Mouse (Mus musculus) lung, postnatal 25 days (tissue): ENCODE results near the gene Defa32.
"Not testable (repeated sequence)": the region's sequence is repeated elsewhere in the genome, so short reads cannot be mapped to it uniquely, and the experiment has no call there.

Experiments used
- DNase-seq: peaks from one replicate; pipeline ENCODE4 v3.0.0; 2022; ENCODE audit warnings: low spot score

Gene Defa32

GRCm38 (mm10) chr8:21528732-21529131 is at the start of gene Defa32:
Gene Defa32, plus strand, starts transcription at chr8:21529032.
- not testable (repeated sequence) for DNase-seq

DNA sequence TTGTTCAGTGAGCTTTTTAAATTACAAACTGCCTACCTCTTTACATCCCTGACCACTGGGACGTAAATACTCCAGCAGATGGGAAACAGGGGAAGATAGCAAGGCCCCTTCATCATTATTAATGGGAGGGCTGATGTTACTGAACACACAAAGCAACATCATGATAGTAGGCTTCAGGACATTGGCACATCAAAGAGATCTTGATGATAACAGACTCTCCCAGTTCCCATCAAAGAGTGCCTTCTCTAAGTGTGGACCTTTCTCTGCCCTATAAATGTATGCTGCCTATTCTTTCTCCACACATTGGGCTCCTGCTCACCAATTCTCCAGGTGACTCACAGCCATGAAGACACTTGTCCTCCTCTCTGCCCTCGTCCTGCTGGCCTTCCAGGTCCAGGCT is 19.9 kb upstream of the Defa32 start, which contains the start of gene Defa20:
Defa20 (plus strand) TSS at position 301 of the 400 bp plus-strand sequence.
- not testable (repeated sequence) for DNase-seq

DNA sequence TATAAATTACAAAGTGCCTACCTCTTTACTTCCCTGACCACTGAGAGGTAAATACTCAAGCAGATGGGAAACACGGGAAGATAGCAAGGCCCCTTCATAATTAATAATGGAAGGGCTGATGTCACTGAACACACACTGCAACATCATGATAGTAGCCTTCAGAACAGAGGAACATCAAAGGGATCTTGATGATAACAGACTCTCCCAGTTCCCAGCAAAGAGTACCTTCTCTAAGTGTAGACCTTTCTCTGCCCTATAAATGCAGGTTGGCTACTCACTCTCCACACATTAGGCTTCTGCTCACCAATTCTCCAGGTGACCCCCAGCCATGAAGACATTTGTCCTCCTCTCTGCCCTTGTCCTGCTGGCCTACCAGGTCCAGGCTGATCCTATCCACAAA is 36.3 kb downstream of the Defa32 start, which contains the start of gene Defa37:
Defa37 (plus strand) TSS at position 301 of the 400 bp plus-strand sequence.
- not testable (repeated sequence) for DNase-seq
